ENCODE assay signal across 28 mouse cellular contexts in the genomic region with DNA sequence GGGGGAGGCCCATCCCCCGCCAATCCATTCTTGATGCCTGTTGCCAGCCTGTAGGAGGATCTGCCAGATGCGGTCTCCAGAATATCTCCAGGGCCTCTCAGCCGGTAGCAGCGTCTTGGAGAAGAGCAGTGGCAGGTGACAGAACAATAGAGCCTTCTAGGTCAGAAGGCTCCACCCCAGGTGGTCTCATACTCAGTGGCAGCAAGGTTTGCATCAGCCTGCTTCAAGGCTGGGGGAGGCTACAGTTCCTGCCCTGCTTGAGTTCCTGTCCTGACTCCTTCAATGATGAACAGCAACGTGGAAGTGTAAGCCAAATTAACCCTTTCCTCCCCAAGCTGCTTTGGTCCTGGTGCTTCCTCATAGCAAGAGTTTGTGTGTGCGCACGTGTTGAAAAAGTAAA.
DNase-seq lines count a peak whose midpoint lies in the region; ATAC-seq and TF ChIP-seq lines count a peak whose summit lies in the region.
"Had no signal": no experiment of that assay in that cellular context is flagged by ENCODE, and none has a peak within 500 bp of the region (broad histone marks: within the 10 kb centered on the region; RNA-seq: fewer than 3 reads in every experiment).

No protein-coding gene starts in this region.

- H3K27me3 ChIP-seq in heart, embryonic 11.5 days (ENCODE audit: control insufficient read depth, insufficient read depth, low read length) = no peaks in the 10 kb centered on the region
- H3K27me3 ChIP-seq in lung, postnatal 0 days (replicated peaks; ENCODE audit: insufficient read depth, low read length) = no peaks in the 10 kb centered on the region
- no peaks in the 10 kb centered on the region for H3K27me3 ChIP-seq in forebrain, embryonic 15.5 days
- H3K27me3 ChIP-seq: CH12.LX; embryonic facial prominence, embryonic 13.5 days; embryonic facial prominence, embryonic 15.5 days; forebrain, embryonic 12.5 days had no signal

- peak; percentile 39 for DNase-seq in heart, adult 11 months
- DNase-seq in spleen, postnatal 4 days (ENCODE audit: low spot score in 2 of 2) = peak; percentile 1 to 30
- no peak for DNase-seq in spleen, adult 18-20 months
- DNase-seq in ES-CJ7 (ENCODE audit: low read depth, low spot score) (peak; percentile 55), ZHBTc4 (ENCODE audit: low read depth, low spot score) (peak; percentile 71)
- DNase-seq in lung, postnatal 0 days (ENCODE audit: low spot score) = no peak
- DNase-seq: adrenal gland, adult 2 months; adrenal gland, postnatal 10 days; adrenal gland, postnatal 25 days; B cell, adult 2 months; cerebellum, adult 11 months; cerebellum, adult 18-20 months; cerebellum, adult 8-10 months; cerebellum, adult 9-11 months; cerebellum, postnatal 14 days; cerebellum, postnatal 36 days; embryo, embryonic 11 days; forebrain, postnatal 0 days had no signal

- H3K9ac ChIP-seq in heart, embryonic 11.5 days (ENCODE audit: low read depth, low read length) = no peak overlapping the region
- no peak overlapping the region for H3K9ac ChIP-seq in lung, postnatal 0 days (replicated peaks; ENCODE audit: low read depth)
- no peak overlapping the region for H3K9ac ChIP-seq in forebrain, embryonic 15.5 days (replicated peaks)
- H3K9ac ChIP-seq: embryonic facial prominence, embryonic 13.5 days; embryonic facial prominence, embryonic 15.5 days; forebrain, embryonic 12.5 days; forebrain, postnatal 0 days had no signal

- H3K36me3 ChIP-seq in heart, embryonic 11.5 days (ENCODE audit: control insufficient read depth, insufficient read depth, low read length) = no peaks in the 10 kb centered on the region
- H3K36me3 ChIP-seq in lung, postnatal 0 days (ENCODE audit: insufficient read depth, low read length) = no peaks in the 10 kb centered on the region
- no peaks in the 10 kb centered on the region for H3K36me3 ChIP-seq in forebrain, embryonic 15.5 days
- H3K36me3 ChIP-seq: embryonic facial prominence, embryonic 13.5 days; embryonic facial prominence, embryonic 15.5 days; forebrain, embryonic 10.5 days; forebrain, embryonic 12.5 days had no signal

- H3K4me1 ChIP-seq in heart, embryonic 11.5 days (ENCODE audit: control insufficient read depth, insufficient read depth, low read length) = no peaks in the 10 kb centered on the region
- H3K4me1 ChIP-seq in lung, postnatal 0 days (ENCODE audit: insufficient read depth, low read depth, low read length) = no peaks in the 10 kb centered on the region
- H3K4me1 ChIP-seq in forebrain, embryonic 15.5 days = no peaks in the 10 kb centered on the region
- H3K4me1 ChIP-seq: embryonic facial prominence, embryonic 13.5 days; embryonic facial prominence, embryonic 15.5 days; forebrain, embryonic 10.5 days; forebrain, embryonic 12.5 days had no signal

- no peak for ATAC-seq in heart, embryonic 11.5 days (replicated peaks; ENCODE audit: insufficient number of reproducible peaks, low FRiP score, low TSS enrichment)
- no peak for ATAC-seq in lung, postnatal 0 days
- ATAC-seq in forebrain, embryonic 15.5 days (replicated peaks) = no peak
- ATAC-seq: CD4-positive, CD25-positive, alpha-beta regulatory T cell, adult 4 months; forebrain, embryonic 14.5 days; forebrain, postnatal 0 days had no signal

- no peak overlapping the region for H3K4me3 ChIP-seq in heart, embryonic 11.5 days (ENCODE audit: low read depth, low read length)
- H3K4me3 ChIP-seq in lung, postnatal 0 days (ENCODE audit: low read depth, low read length) = no peak overlapping the region
- no peak overlapping the region for H3K4me3 ChIP-seq in forebrain, embryonic 15.5 days
- H3K4me3 ChIP-seq: embryonic facial prominence, embryonic 13.5 days; embryonic facial prominence, embryonic 15.5 days; erythroblast, embryonic 14.5 days; forebrain, embryonic 10.5 days; forebrain, embryonic 12.5 days had no signal

- no peak for TF ChIP-seq CTCF in lung, postnatal 0 days (IDR thresholded peaks at IDR 0.05)

- H3K4me2 ChIP-seq in heart, embryonic 11.5 days = no peak overlapping the region
- H3K4me2 ChIP-seq in lung, postnatal 0 days (replicated peaks; ENCODE audit: low read depth, low read length) = no peak overlapping the region
- no peak overlapping the region for H3K4me2 ChIP-seq in forebrain, embryonic 15.5 days (replicated peaks)
- H3K4me2 ChIP-seq: embryonic facial prominence, embryonic 13.5 days; embryonic facial prominence, embryonic 15.5 days; forebrain, embryonic 12.5 days had no signal

- TF ChIP-seq EP300 in lung, postnatal 0 days (IDR thresholded peaks at IDR 0.05) = no peak

- 0 out of 2 replicates have a peak, but pooled peaks cover 2% of the 10 kb centered on the region for H3K9me3 ChIP-seq in heart, embryonic 11.5 days (replicated peaks; ENCODE audit: control insufficient read depth, low read length)
- no peaks in the 10 kb centered on the region for H3K9me3 ChIP-seq in lung, postnatal 0 days (ENCODE audit: low read length)
- no peaks in the 10 kb centered on the region for H3K9me3 ChIP-seq in forebrain, embryonic 15.5 days
- H3K9me3 ChIP-seq: embryonic facial prominence, embryonic 13.5 days; embryonic facial prominence, embryonic 15.5 days; forebrain, embryonic 12.5 days had no signal

- WGBS in heart, embryonic 11.5 days (ENCODE audit: insufficient replicate concordance) = 75% methylated on average over 7 of the region's 7 CpGs
- WGBS in lung, postnatal 0 days = 75% methylated on average over 7 of the region's 7 CpGs
- 82% methylated on average over 7 of the region's 7 CpGs for whole genome bisulfite sequencing in forebrain, embryonic 15.5 days

- no peak overlapping the region for H3K27ac ChIP-seq in heart, embryonic 11.5 days (ENCODE audit: low read depth, low read length)
- H3K27ac ChIP-seq in lung, postnatal 0 days (ENCODE audit: low read length) = no peak overlapping the region
- H3K27ac ChIP-seq in forebrain, embryonic 15.5 days (replicated peaks) = no peak overlapping the region
- H3K27ac ChIP-seq: embryonic facial prominence, embryonic 13.5 days; embryonic facial prominence, embryonic 15.5 days; forebrain, embryonic 10.5 days; forebrain, embryonic 12.5 days had no signal

Comparison
In these comparisons a context has a peak if more than half of its experiments do, and no peak if none do; other contexts are left out.
1. DNase-seq: peak in heart, adult 11 months (single experiment), spleen, postnatal 4 days (2 of 2), ES-CJ7 (single experiment) and ZHBTc4 (single experiment); none in spleen, adult 18-20 months (0 of 2) and lung, postnatal 0 days (single experiment).